Mouse (Mus musculus) retina, embryonic 14.5 days (tissue): ENCODE results near the gene Prss44.

Experiments
- DNase-seq: peaks from one replicate; pipeline ENCODE4 v3.0.0-alpha.2; 2015; ENCODE audit warnings: low spot score

Prss44 gene

GRCm38 (mm10) chr9:110833021-110833420 is 19.2 kb downstream of the Prss44 start:
- no peak for DNase-seq

- no peak for DNase-seq
These were observed 20.6 kb downstream of the Prss44 start, which contains the start of gene Prss45 for GRCm38 (mm10) chr9:110834411-110834810. TSS of gene Prss45 (plus strand) at chr9:110834588.

GRCm38 (mm10) chr9:110834961-110835360 is 21.2 kb downstream of the Prss44 start:
- no peak for DNase-seq

GRCm38 (mm10) chr9:110836112-110836511 is 22.3 kb downstream of the Prss44 start:
- no peak for DNase-seq

- DNase-seq: no peak
These were observed 27.1 kb downstream of the Prss44 start for GRCm38 (mm10) chr9:110840905-110841304.

GRCm38 (mm10) chr9:110841438-110841837 is 27.6 kb downstream of the Prss44 start:
- DNase-seq: no peak

GRCm38 (mm10) chr9:110844206-110844605 is 30.4 kb downstream of the Prss44 start, which contains the start of gene Prss46:
TSS of gene Prss46 (plus strand) at chr9:110844506.
- DNase-seq: no peak

GRCm38 (mm10) chr9:110849162-110849561 is 35.4 kb downstream of the Prss44 start:
- DNase-seq: no peak

GRCm38 (mm10) chr9:110855903-110856302 is 42.1 kb downstream of the Prss44 start:
- no peak for DNase-seq

GRCm38 (mm10) chr9:110856920-110857319 is 43.1 kb downstream of the Prss44 start:
- DNase-seq: no peak

- DNase-seq: peak; percentile 73
These were observed 44.1 kb downstream of the Prss44 start, which contains the start of gene Prss50 for GRCm38 (mm10) chr9:110857781-110858472. TSS of gene Prss50 (plus strand) at chr9:110857967.

GRCm38 (mm10) chr9:110858523-110858922 is 44.7 kb downstream of the Prss44 start:
- DNase-seq: no peak

GRCm38 (mm10) chr9:110858967-110859596 is 45.3 kb downstream of the Prss44 start:
- no peak for DNase-seq

GRCm38 (mm10) chr9:110871030-110871429 is 57.2 kb downstream of the Prss44 start:
- peak; percentile 80 for DNase-seq
